Mouse (Mus musculus) c-Kit-negative CD71-positive TER-119-positive erythroid progenitor cells, embryonic 14.5 days (primary cell): ENCODE data around the gene C330007P06Rik.
A peak's percentile ranks its signal among the peaks of the same experiment; 100 is the strongest.
"Not testable (repeated sequence)": the region's sequence is repeated elsewhere in the genome, so short reads cannot be mapped to it uniquely, and the experiment has no call there.

ENCODE experiments used
- DNase-seq: peaks from one replicate; pipeline ENCODE4 v3.0.0-alpha.2; 2013; ENCODE audit warnings: low read depth, low spot score

C330007P06Rik gene

GRCm38 (mm10) chrX:36799131-36799879, 74.6 kb downstream of the C330007P06Rik start:
- DNase-seq, result no peak

- DNase-seq, result not testable (repeated sequence)
These were observed 77.2 kb downstream of the C330007P06Rik start for GRCm38 (mm10) chrX:36796734-36797133.

- peak; percentile 70 for DNase-seq
These were observed 77.7 kb downstream of the C330007P06Rik start for GRCm38 (mm10) chrX:36796163-36796581.

- peak; percentile 63 for DNase-seq
These were observed 78.3 kb downstream of the C330007P06Rik start, which contains the start of gene Slc25a5 for GRCm38 (mm10) chrX:36795424-36796162. Gene Slc25a5, plus strand, starts transcription at chrX:36795651.

- DNase-seq, result no peak
These were observed 79.3 kb downstream of the C330007P06Rik start for GRCm38 (mm10) chrX:36794571-36794970.

GRCm38 (mm10) chrX:36789360-36789759, 84.6 kb downstream of the C330007P06Rik start:
- no peak for DNase-seq

GRCm38 (mm10) chrX:36777694-36778093, 96.2 kb downstream of the C330007P06Rik start:
- no peak for DNase-seq

- DNase-seq, result no peak
These were observed 98.4 kb downstream of the C330007P06Rik start for GRCm38 (mm10) chrX:36775520-36775919.
